Mouse (Mus musculus) inflammation-experienced regulatory T-cells (primary cell): ENCODE results near the gene Phip. TPM values are rescaled to one million over a fixed set of nuclear protein-coding genes. Genes with fewer than 3 reads are reported as not detected.

Source experiments
- polyA plus RNA-seq, 2 experiments: library from polyadenylated mRNA; unstranded; fragments of 100-300 nt; shearing (Covaris generic); gene quantifications; one replicate each; pipeline ENCODE4 v1.2.1; 2017

Gene Phip
- polyA plus RNA-seq = 100 to 1,000 TPM; 132 to 144 TPM

DNA sequence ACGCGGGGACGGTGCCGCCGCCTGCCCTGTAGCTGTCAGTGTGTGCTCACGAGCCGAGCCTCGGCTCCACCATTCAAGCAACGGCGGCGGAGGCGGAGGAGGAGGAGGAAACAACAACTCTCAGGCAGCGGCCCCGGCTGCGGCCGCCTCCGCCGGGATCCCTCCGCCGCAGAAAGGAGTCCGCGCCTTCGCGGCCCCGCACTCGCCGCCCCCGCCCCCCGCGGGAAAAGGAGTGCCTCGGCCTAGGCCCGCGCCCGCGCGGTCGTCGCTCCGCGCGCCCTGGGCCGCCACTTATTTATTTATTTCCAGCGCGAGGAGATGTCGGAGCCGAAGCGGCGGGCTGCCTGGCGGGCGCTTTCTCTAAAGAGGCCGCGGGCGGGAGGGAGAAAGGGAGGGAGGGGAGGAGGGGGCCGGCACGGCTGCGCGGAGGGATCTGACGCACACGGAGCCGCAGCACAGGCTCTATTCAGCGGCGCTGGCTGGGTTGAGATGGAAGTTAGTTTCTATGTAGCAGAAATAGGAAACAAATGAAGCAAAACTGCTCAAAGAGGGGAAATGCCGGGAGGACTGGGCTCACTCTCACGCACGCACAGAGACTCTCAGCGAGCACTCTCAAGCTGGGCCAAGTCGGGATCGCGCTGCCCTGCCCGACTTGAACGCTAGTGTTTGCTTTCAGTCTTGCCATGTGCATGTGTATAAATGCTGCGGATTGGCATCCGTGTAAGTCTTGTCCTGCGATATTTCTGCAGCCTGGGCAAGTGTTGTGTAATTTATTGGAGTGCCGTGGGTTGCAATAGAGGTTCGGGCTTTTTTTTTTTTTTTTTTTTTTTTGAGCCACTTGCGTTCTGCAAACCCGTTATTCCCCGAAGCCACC is at the start of gene Phip:
Gene Phip (minus strand): TSS at position 175 of the 874 bp plus-strand sequence.

DNA sequence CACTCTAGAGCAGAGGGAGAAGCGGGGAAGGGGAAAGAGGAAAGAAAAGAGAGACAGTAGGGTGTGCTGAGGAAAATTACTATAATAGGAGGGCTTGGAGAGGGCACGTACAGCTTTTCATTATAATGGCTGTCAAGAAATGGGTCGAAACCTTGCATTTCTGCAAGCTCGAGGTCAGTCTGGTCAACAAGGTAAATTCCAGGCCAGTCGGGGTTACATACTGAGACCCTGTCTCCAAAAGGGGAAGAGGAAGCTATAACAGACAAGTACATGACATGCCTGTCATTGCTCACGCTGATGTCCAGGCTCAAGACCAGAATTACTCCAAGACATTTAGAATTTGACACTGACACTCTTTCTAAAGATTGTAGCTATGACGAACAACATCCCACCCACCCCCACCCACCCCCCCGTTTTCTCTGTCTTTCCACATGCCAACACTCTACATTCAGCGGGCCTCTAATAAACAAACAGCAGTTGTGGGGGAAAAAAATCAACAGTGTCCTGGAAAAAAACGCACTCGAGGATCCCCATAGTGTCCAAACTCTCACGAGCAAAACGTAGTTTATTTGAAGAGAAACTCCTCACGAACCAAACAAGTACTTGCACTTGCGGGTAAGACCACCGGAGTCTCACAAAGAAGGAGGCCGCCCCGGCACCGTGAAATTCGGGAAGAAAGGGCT is 146.2 kb downstream of the Phip start, which contains the start of gene Irak1bp1:
Gene Irak1bp1 (plus strand): TSS at position 534 of the 683 bp plus-strand sequence.

Other genes with a start within 250 kb of the Phip start
- gene Irak1bp1, start 146.0 kb downstream of the Phip start, polyA plus RNA-seq = 1 to 10 TPM in 1 of 2 experiments, under 1 TPM in 1; 0.29 to 1.4 TPM
- gene Hmgn3, start 171.2 kb upstream of the Phip start, polyA plus RNA-seq = 10 to 100 TPM in 1 of 2 experiments, 1 to 10 TPM in 1; 4.1 to 32.5 TPM